Mouse (Mus musculus) midbrain, embryonic 12.5 days (tissue): ENCODE measurements around the gene Las1l. TPM values are rescaled to one million over a fixed set of nuclear protein-coding genes. Genes with fewer than 3 reads are reported as not detected.
"Not testable (repeated sequence)": the region's sequence is repeated elsewhere in the genome, so short reads cannot be mapped to it uniquely, and the experiment has no call there.

Experiments
- ATAC-seq: fragments of 200-750 bp; cut with Nextera tagmentation; 2 replicates; pipeline ENCODE4 v1.8.0; 2017; ENCODE audit warnings: low read depth, moderate TSS enrichment, moderate library complexity; ENCODE audit not compliant: low FRiP score
- H3K27ac ChIP-seq: fragments of 300-500 bp; sonication (generic); replicated peaks from 2 replicates; pipeline ENCODE4 v1.5.1; 2016; ENCODE audit warnings: mild to moderate bottlenecking
- H3K27me3 ChIP-seq: fragments of 300-500 bp; sonication (generic); 2 replicates; pipeline ENCODE4 v1.6.1; 2016; ENCODE audit warnings: mild to moderate bottlenecking
- H3K36me3 ChIP-seq: fragments of 300-500 bp; sonication (generic); 2 replicates; pipeline ENCODE4 v1.6.1; 2016
- H3K4me1 ChIP-seq: fragments of 300-500 bp; sonication (generic); 2 replicates; pipeline ENCODE4 v1.6.1; 2016
- H3K4me2 ChIP-seq: fragments of 300-500 bp; sonication (generic); replicated peaks from 2 replicates; pipeline ENCODE4 v1.6.1; 2016; ENCODE audit warnings: mild to moderate bottlenecking, moderate library complexity
- H3K4me3 ChIP-seq: fragments of 300-500 bp; sonication (generic); 2 replicates; pipeline ENCODE4 v1.5.1; 2016; ENCODE audit warnings: mild to moderate bottlenecking
- H3K9ac ChIP-seq: fragments of 300-500 bp; sonication (generic); replicated peaks from 2 replicates; pipeline ENCODE4 v1.6.1; 2016; ENCODE audit warnings: mild to moderate bottlenecking, moderate library complexity
- H3K9me3 ChIP-seq: fragments of 300-500 bp; sonication (generic); 2 replicates; pipeline ENCODE4 v1.6.1; 2016; ENCODE audit warnings: mild to moderate bottlenecking
- WGBS: fragments of 180-500 bp; shearing (Covaris S2); methylation state at CpG from one replicate; pipeline ENCODE4 v1.1.7; 2016; 5-methylcytosine and 5-hydroxymethylcytosine counted together
- polyA plus RNA-seq: library from polyadenylated mRNA; unstranded; fragments of >200 nt; fragmentation: Nextera tagmentation; extraction: Ambion mirVana; gene quantifications from 2 replicates; pipeline ENCODE4 v1.2.1, GENCODE M21; 2016

The Las1l gene
- polyA plus RNA-seq: 69.1 and 70.7 TPM in 2 replicates

DNA sequence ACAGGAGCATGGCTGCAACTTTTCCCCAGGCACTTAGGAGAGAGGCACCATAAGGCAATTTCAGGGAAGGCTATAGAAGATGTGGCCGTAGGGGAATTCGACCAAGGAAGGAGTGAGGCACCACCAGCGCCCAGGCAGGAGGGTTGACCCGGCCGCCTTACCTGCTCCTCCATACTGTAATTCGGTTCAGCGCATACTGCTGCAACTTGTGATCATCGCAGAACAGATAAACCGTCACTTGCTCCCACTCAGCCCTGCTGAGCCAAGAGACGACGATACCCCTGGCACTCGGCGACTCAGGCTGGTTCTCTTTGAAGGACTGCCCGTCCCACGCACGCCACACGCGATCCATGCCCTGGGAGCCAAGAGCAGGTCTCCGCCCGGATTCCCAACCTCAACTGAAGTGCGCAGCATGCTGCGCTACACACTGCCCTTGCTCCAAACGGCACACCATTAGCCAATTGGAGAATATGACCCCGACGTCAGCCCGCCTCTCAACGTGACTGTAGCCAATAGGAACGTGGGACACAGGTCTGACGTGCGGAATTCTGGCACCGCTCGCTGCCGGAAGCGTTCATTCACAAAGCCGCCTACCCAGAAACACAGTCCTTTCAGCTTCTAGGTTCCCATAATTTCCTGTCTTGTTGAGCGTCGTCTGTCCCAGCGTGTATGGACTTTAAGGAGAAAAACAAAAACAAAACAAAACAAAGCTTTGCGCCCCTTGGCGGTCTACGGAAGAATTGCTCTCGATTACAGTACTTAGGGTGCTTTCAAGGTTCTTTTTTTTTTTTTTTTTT lies at the start of gene Las1l:
Gene Las1l, minus strand, starts transcription at position 466 of the 797 bp plus-strand sequence.
- 26% methylated on average over 42 of the region's 42 CpGs for WGBS
- H3K27ac ChIP-seq: no peak within 1 kb of the TSS
- H3K27me3 ChIP-seq: no peaks in the 10 kb centered on the region
- peak within 1 kb of the TSS; percentile 55 for H3K9ac ChIP-seq
- H3K9me3 ChIP-seq: no peaks in the 10 kb centered on the region
- H3K36me3 ChIP-seq: peaks cover 6% of the 10 kb centered on the region; the same call in 1 of the 2 replicates
- H3K4me2 ChIP-seq: peak within 1 kb of the TSS; percentile 66
- H3K4me3 ChIP-seq: peak within 1 kb of the TSS; percentile 55
- ATAC-seq: peak; percentile 100
- peaks cover 6% of the 10 kb centered on the region for H3K4me1 ChIP-seq

DNA sequence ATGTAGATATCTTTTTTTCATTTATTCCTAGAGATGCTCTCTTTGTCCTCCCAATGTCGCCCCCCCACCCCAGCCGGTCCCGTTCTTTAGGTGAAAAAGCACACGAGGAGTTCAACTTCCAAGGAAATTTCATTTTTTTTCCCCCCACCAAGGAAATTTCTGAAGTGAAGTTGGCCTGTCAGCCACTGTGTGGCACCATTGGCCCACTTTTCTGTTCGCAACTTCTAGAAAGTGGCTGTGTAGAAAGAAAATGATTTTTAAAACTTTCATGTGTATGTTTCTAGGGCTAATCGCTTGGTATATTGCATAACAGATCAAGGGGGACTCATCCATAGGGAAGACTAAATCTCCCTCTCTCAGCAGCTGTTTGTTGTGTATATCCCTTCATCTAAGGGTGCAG lies 49.6 kb upstream of the Las1l start:
- 76% methylated on average over 6 of the region's 6 CpGs for WGBS
- no peaks in the 10 kb centered on the region for H3K4me1 ChIP-seq
- no peaks in the 10 kb centered on the region for H3K36me3 ChIP-seq
- H3K27me3 ChIP-seq: no peaks in the 10 kb centered on the region
- no peaks in the 10 kb centered on the region for H3K9me3 ChIP-seq
- H3K9ac ChIP-seq: no peak overlapping the region
- H3K27ac ChIP-seq: no peak overlapping the region
- no peak overlapping the region for H3K4me3 ChIP-seq
- no peak for ATAC-seq
- H3K4me2 ChIP-seq: no peak overlapping the region

DNA sequence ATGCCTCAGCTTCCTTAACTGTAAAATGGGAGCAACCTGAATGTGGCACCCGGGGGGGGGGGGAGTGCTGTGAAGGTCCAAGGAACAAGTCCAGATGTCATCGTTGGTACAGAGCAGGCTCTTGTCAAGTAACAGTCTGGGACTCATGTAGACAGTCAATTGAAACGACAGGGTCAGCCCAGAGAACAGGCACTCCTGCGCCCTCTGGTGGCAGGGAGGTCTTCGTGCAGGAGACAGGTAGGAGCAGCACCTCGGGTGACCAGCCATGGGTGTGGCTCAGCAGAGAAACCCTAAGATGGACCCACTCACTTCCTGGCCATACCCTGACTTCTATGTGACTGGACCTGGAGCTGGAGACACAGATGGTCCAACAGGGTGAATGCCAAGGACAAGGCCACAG lies 42.8 kb upstream of the Las1l start:
- no peak for ATAC-seq
- no peaks in the 10 kb centered on the region for H3K36me3 ChIP-seq
- H3K9me3 ChIP-seq: no peaks in the 10 kb centered on the region
- no peak overlapping the region for H3K4me3 ChIP-seq
- no peaks in the 10 kb centered on the region for H3K27me3 ChIP-seq
- H3K4me2 ChIP-seq: no peak overlapping the region
- H3K27ac ChIP-seq: no peak overlapping the region
- no peak overlapping the region for H3K9ac ChIP-seq
- WGBS: 71% methylated on average over 6 of the region's 6 CpGs
- H3K4me1 ChIP-seq: no peaks in the 10 kb centered on the region

DNA sequence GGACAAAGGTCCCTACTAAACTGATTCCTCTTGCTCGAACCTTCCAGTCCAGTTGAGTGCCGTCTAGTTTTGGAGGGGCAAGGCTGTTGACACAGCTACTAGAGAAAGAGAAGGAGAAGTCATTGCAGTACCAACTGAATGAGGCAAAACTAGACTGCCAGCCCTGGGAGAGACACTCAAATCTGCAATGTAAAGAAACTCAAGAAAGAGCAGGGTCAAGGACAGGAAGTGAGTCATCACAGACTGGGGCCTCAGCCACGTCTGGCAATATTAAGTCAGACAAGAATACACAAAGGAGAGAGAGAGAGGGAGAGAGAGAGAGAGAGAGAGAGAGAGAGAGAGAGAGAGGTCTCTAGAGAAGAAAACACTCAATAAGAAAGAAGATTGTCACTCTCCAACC lies 36.4 kb upstream of the Las1l start:
- no peaks in the 10 kb centered on the region for H3K9me3 ChIP-seq
- WGBS: 77% methylated on average over 3 of the region's 3 CpGs
- no peak overlapping the region for H3K4me2 ChIP-seq
- H3K4me3 ChIP-seq: no peak overlapping the region
- H3K36me3 ChIP-seq: no peaks in the 10 kb centered on the region
- ATAC-seq: no peak
- no peak overlapping the region for H3K27ac ChIP-seq
- no peaks in the 10 kb centered on the region for H3K27me3 ChIP-seq
- no peaks in the 10 kb centered on the region for H3K4me1 ChIP-seq
- no peak overlapping the region for H3K9ac ChIP-seq

DNA sequence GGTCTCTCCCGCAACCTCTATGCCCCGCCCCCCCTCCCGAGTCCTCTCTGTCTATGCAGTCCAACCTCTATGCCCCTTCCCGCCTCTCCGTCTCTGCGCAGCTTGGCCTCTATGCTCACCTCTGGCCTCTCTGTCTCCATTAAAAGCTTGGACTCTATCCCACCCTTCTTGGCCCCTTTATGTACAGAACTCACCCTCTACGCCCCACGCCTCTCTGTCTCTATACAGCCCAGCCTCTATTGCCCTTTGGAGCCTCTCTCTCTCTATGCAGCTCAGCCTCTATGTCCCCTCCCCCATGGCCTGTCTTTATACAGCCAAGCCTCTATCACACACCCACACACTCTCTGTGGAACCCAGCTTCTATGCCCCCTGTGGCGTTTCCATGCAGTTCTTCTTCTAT lies 13.2 kb upstream of the Las1l start:
- Histone ChIP-seq H3K9me3 (no peaks in the 10 kb centered on the region), H3K36me3 (no peaks in the 10 kb centered on the region), H3K4me3 (no peak overlapping the region), H3K4me2 (no peak overlapping the region), H3K27me3 (no peaks in the 10 kb centered on the region; the same call in 1 of the 2 replicates), H3K9ac (no peak overlapping the region), H3K4me1 (0 out of 2 replicates have a peak, but pooled peaks cover 3% of the 10 kb centered on the region), H3K27ac (no peak overlapping the region)
- 61% methylated on average over 9 of the region's 9 CpGs for WGBS
- no peak for ATAC-seq

GRCm38 (mm10) chrX:95969116-95969515 lies 12.4 kb upstream of the Las1l start:
- Histone ChIP-seq H3K4me1 (0 out of 2 replicates have a peak, but pooled peaks cover 3% of the 10 kb centered on the region), H3K27ac (peak overlapping the region; percentile 92), H3K9me3 (no peaks in the 10 kb centered on the region), H3K4me3 (no peak overlapping the region), H3K9ac (no peak overlapping the region), H3K4me2 (peak overlapping the region; percentile 54; the same call in 1 of the 2 replicates), H3K36me3 (no peaks in the 10 kb centered on the region), H3K27me3 (no peaks in the 10 kb centered on the region; the same call in 1 of the 2 replicates)
- ATAC-seq: peak; percentile 3; the same call in 1 of the 2 replicates
- WGBS: 26% methylated on average over 6 of the region's 6 CpGs

- no peaks in the 10 kb centered on the region; the same call in 1 of the 2 replicates for H3K27me3 ChIP-seq
- ATAC-seq: peak; percentile 91
- peak overlapping the region; percentile 92 for H3K27ac ChIP-seq
- H3K4me3 ChIP-seq: peak overlapping the region; percentile 41
- peak overlapping the region; percentile 54 for H3K4me2 ChIP-seq
- no peaks in the 10 kb centered on the region for H3K36me3 ChIP-seq
- H3K9me3 ChIP-seq: no peaks in the 10 kb centered on the region
- H3K9ac ChIP-seq: peak overlapping the region; percentile 56
- WGBS: 29% methylated on average over 6 of the region's 6 CpGs
- H3K4me1 ChIP-seq: 0 out of 2 replicates have a peak, but pooled peaks cover 3% of the 10 kb centered on the region
Measured at GRCm38 (mm10) chrX:95968594-95968965, 11.8 kb upstream of the Las1l start.

DNA sequence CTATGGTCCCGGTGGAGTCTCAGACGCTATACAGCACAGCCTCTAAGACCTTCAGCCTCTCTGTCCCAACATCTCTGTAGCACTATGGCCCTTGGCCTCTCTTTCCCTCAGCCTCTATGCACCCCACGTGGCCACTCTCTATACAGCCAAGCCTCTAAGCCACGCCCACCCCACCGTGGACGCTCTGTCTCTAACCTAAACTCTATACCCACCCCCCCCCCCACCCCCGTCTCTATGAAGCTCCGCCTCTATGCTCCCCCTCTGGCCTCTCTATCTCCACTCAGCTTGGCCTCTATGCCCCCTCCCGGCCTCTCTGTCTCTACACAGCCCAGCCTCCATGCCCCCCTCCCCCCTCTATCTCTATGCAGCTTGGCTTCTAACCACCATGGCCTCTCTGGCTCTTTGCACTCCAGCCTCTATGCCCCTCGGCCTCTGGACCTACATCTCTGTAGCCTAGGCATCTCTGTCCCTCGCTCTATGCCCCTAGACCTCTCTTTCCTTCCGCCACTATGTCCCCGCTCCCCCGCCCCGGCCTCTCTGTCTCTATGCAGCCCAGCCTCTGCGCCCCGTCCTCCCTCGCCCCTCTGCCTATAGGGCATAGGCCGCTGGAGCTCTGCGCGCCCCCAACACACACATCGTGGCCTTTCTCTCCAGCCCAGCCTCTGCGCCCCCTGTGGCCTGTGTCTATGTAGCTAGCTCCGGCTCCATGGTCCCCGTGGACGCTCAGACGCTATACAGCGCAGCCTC lies 11.3 kb upstream of the Las1l start:
- Histone ChIP-seq H3K4me1 (0 out of 2 replicates have a peak, but pooled peaks cover 3% of the 10 kb centered on the region), H3K9me3 (no peaks in the 10 kb centered on the region), H3K27ac (peak overlapping the region; percentile 92), H3K27me3 (no peaks in the 10 kb centered on the region; the same call in 1 of the 2 replicates), H3K36me3 (no peaks in the 10 kb centered on the region), H3K4me2 (peak overlapping the region; percentile 54), H3K4me3 (peak overlapping the region; percentile 41), H3K9ac (peak overlapping the region; percentile 56)
- WGBS: 28% methylated on average over 28 of the region's 28 CpGs
- peak; percentile 87 for ATAC-seq

GRCm38 (mm10) chrX:95965036-95965435 lies 8.3 kb upstream of the Las1l start:
- Histone ChIP-seq H3K27me3 (no peaks in the 10 kb centered on the region; the same call in 1 of the 2 replicates), H3K27ac (no peak overlapping the region), H3K9ac (no peak overlapping the region), H3K4me2 (no peak overlapping the region), H3K9me3 (no peaks in the 10 kb centered on the region), H3K4me1 (0 out of 2 replicates have a peak, but pooled peaks cover 3% of the 10 kb centered on the region), H3K4me3 (no peak overlapping the region), H3K36me3 (no peaks in the 10 kb centered on the region)
- WGBS: 81% methylated on average over 6 of the region's 6 CpGs
- no peak for ATAC-seq

DNA sequence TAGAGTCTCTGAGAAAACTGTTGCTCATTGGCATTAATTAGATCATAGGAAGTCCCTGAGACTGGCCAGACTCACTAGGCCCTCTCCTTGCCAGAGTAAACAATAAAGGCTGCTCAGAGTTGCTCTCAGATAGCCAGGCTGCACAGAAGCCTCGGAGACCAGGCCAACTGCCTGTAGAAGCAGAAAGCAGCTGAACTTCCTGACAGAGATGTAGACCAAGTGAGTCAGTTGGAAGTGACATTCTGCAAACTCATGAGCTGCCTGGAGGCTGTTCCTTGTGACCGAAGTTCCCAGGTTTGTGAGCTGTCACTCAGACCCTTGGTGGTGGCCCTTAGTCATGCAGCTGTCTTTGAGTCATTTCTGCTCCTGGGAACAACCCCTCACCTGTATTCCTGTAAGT lies 6.6 kb upstream of the Las1l start:
- H3K36me3 ChIP-seq: no peaks in the 10 kb centered on the region
- no peak overlapping the region for H3K27ac ChIP-seq
- no peak for ATAC-seq
- H3K9ac ChIP-seq: no peak overlapping the region
- H3K4me3 ChIP-seq: no peak overlapping the region
- 87% methylated on average over 2 of the region's 2 CpGs for WGBS
- H3K27me3 ChIP-seq: no peaks in the 10 kb centered on the region; the same call in 1 of the 2 replicates
- H3K4me1 ChIP-seq: no peaks in the 10 kb centered on the region
- no peak overlapping the region for H3K4me2 ChIP-seq
- H3K9me3 ChIP-seq: no peaks in the 10 kb centered on the region

DNA sequence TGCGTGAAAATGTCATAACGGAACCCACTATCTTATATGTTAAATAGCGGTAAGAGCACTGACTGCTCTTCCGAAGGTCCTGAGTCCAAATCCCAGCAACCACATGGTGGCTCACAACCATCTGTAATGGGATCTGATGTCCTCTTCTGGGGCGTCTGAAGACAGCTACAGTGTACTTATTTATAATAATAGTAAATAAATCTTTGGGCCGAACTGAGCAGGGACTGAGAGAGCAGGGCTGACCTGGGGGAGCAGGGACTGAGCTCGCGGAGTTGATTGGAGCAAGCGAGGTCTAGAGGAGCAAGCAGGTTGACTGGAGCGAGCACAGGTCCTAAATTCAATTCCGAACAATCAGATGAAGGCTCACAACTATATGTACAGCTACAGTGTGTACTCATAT lies 699 bp upstream of the Las1l start:
- H3K27ac ChIP-seq, H3K4me1 ChIP-seq, H3K36me3 ChIP-seq, H3K9ac ChIP-seq, H3K9me3 ChIP-seq, H3K27me3 ChIP-seq: not testable (repeated sequence)
- Histone ChIP-seq H3K4me3 (peak overlapping the region; percentile 55), H3K4me2 (peak overlapping the region; percentile 47)
- WGBS: 42% methylated on average over 11 of the region's 11 CpGs
- peak; percentile 8; the same call in 1 of the 2 replicates for ATAC-seq

DNA sequence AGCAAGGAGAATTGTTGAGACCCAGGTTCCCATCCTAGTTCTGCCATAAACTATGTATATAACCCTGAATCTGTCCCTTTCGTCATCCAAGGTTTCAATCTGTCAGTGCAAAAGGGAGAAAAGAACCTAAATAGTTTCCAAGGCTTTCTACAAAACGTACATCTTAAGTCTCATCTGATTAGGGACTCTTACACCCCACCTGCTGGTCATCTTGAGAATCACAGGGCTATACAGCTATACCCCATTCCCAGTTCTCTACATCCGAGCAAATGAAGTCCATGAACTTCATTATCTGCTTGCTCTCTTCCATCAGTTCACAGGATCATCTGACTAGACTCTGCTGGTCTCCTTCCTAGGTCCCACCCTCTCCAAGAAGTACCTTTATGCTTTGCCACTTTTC lies 6.0 kb downstream of the Las1l start:
- H3K4me1 ChIP-seq: peaks cover 3% of the 10 kb centered on the region
- H3K9ac ChIP-seq: no peak overlapping the region
- H3K27me3 ChIP-seq: no peaks in the 10 kb centered on the region
- peaks cover 12% of the 10 kb centered on the region; the same call in 1 of the 2 replicates for H3K36me3 ChIP-seq
- H3K9me3 ChIP-seq: no peaks in the 10 kb centered on the region
- no peak overlapping the region for H3K4me2 ChIP-seq
- H3K4me3 ChIP-seq: no peak overlapping the region
- no peak for ATAC-seq
- 56% methylated on average over 3 of the region's 3 CpGs for WGBS
- H3K27ac ChIP-seq: no peak overlapping the region
